Mouse (Mus musculus) liver, embryonic 12.5 days (tissue): ENCODE data around the gene Ovch2. TPM values are rescaled to one million over a fixed set of nuclear protein-coding genes. Genes with fewer than 3 reads are reported as not detected.
"Not testable (repeated sequence)": the region's sequence is repeated elsewhere in the genome, so short reads cannot be mapped to it uniquely, and the experiment has no call there.

Source experiments
- ATAC-seq: fragments of 200-750 bp; cut with Nextera tagmentation; 2 replicates; pipeline ENCODE4 v1.8.0; 2017; ENCODE audit warnings: moderate number of reproducible peaks, mild to moderate bottlenecking, moderate library complexity
- H3K27ac ChIP-seq: fragments of 300-500 bp; sonication (generic); 2 replicates; pipeline ENCODE4 v1.5.1; 2016; ENCODE audit warnings: mild to moderate bottlenecking
- H3K27me3 ChIP-seq: fragments of 300-500 bp; sonication (generic); replicated peaks from 2 replicates; pipeline ENCODE4 v1.6.1; 2016; ENCODE audit warnings: mild to moderate bottlenecking, moderate library complexity
- H3K36me3 ChIP-seq: fragments of 300-500 bp; sonication (generic); 2 replicates; pipeline ENCODE4 v1.6.1; 2016; ENCODE audit warnings: mild to moderate bottlenecking, moderate library complexity
- H3K4me1 ChIP-seq: fragments of 300-500 bp; sonication (generic); 2 replicates; pipeline ENCODE4 v1.6.1; 2016
- H3K4me2 ChIP-seq: fragments of 300-500 bp; sonication (generic); 2 replicates; pipeline ENCODE4 v1.6.1; 2016; ENCODE audit warnings: mild to moderate bottlenecking, moderate library complexity
- H3K4me3 ChIP-seq: fragments of 300-500 bp; sonication (generic); 2 replicates; pipeline ENCODE4 v1.5.1; 2016; ENCODE audit warnings: mild to moderate bottlenecking, moderate library complexity
- H3K9ac ChIP-seq: fragments of 300-500 bp; sonication (generic); 2 replicates; pipeline ENCODE4 v1.6.1; 2016; ENCODE audit warnings: mild to moderate bottlenecking, moderate library complexity
- H3K9me3 ChIP-seq: fragments of 300-500 bp; sonication (generic); replicated peaks from 2 replicates; pipeline ENCODE4 v1.6.1; 2016; ENCODE audit warnings: mild to moderate bottlenecking, moderate library complexity
- WGBS: fragments of 180-500 bp; shearing (Covaris S2); methylation state at CpG from one replicate; pipeline ENCODE4 v1.1.7; 2016; ENCODE audit not compliant: insufficient replicate concordance; 5-methylcytosine and 5-hydroxymethylcytosine counted together
- polyA plus RNA-seq: library from polyadenylated mRNA; unstranded; fragments of >200 nt; fragmentation: Nextera tagmentation; extraction: Ambion mirVana; gene quantifications from 2 replicates; pipeline ENCODE4 v1.2.1, GENCODE M21; 2016

Ovch2 gene
- polyA plus RNA-seq = not detected in 2 replicates

DNA sequence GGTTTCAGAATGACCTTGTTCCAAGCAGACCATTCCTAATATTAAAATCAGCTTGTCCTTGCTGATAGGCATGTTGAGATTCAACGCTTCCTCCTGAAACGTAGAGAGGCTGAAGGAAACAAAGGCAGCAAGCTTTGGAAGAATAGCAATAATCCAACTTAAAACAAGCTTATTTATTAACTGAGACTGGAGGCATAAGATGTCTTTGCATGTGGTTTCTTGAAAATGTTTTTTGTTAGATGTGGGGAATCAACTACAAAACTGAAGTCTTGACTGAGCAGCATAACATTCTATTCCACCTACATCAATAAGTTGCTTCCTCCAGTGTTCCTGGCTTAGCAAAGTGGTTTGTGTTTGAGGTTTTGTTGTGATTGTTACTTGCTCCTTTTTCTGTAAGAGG is at the start of gene Ovch2:
Gene Ovch2, minus strand, starts transcription at position 101 of the 400 bp plus-strand sequence.
- ATAC-seq = no peak
- no peaks in the 10 kb centered on the region for H3K36me3 ChIP-seq
- no peak within 1 kb of the TSS for H3K4me3 ChIP-seq
- no peak within 1 kb of the TSS for H3K9ac ChIP-seq
- H3K27ac ChIP-seq = no peak within 1 kb of the TSS
- H3K4me2 ChIP-seq = no peak within 1 kb of the TSS
- WGBS = 74% methylated on average over 2 of the region's 2 CpGs
- no peaks in the 10 kb centered on the region for H3K9me3 ChIP-seq
- no peaks in the 10 kb centered on the region for H3K27me3 ChIP-seq
- H3K4me1 ChIP-seq = no peaks in the 10 kb centered on the region

DNA sequence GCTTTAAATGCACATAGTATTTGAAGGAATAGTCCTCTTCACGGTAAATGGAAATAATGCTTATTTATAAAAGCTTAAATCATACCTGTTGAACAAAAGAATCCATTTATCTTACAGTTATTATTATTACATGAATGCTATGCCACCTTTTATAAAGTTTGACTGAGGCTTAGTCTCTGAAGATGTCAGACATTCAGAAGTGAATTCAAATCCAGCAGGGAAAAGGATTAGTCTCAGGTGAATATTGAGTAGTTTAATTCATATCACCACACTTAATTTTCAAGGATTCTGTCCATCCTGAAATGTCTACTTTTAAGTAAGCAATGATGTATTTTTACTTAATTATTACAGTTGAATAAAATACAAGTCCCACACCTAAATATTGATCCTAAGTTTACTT is 46.4 kb upstream of the Ovch2 start, which contains the start of gene Olfr470:
Gene Olfr470, minus strand, starts transcription at position 101 of the 400 bp plus-strand sequence.
- not testable (repeated sequence) for H3K9ac ChIP-seq, H3K4me2 ChIP-seq, H3K36me3 ChIP-seq, ATAC-seq, H3K4me1 ChIP-seq, H3K9me3 ChIP-seq, H3K4me3 ChIP-seq, H3K27me3 ChIP-seq, H3K27ac ChIP-seq
- 58% methylated on average over 1 of the region's 1 CpGs for WGBS

DNA sequence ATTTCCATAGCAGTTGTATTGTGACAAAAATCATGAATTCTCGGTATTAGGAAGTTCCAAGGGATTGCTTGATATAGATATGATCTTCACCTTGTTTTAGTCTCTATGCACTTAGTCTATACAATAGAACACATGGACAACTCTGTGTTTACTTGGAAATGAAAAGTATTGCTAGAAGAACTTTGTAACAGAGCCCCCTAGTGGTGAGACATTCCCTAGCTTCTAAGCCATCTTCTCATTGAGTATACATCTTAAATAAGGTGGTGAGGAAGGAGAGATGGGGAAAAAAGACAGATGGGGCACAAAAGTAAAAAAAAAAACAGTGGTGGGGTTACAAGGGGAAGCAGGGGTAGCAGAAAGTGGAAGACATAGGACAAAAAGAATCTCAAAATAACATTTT is 40.7 kb upstream of the Ovch2 start:
- H3K4me1 ChIP-seq = no peaks in the 10 kb centered on the region
- ATAC-seq = no peak
- no peak overlapping the region for H3K4me2 ChIP-seq
- H3K27me3 ChIP-seq = no peaks in the 10 kb centered on the region
- no peaks in the 10 kb centered on the region for H3K9me3 ChIP-seq
- H3K4me3 ChIP-seq = no peak overlapping the region
- H3K27ac ChIP-seq = no peak overlapping the region
- no peak overlapping the region for H3K9ac ChIP-seq
- WGBS = 66% methylated on average over 1 of the region's 1 CpGs
- H3K36me3 ChIP-seq = no peaks in the 10 kb centered on the region

DNA sequence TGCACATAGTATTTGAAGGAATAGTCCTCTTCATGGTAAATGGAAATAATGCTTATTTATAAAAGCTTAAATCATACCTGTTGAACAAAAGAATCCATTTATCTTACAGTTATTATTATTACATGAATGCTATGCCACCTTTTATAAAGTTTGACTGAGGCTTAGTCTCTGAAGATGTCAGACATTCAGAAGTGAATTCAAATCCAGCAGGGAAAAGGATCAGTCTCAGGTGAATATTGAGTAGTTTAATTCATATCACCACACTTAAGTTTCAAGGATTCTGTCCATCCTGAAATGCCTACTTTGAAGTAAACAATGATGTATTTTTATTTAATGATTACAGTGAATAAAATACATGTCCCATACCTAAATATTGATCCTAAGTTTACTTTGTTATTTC is 24.4 kb upstream of the Ovch2 start, which contains the start of gene Olfr469:
Gene Olfr469, minus strand, starts transcription at position 101 of the 400 bp plus-strand sequence.
- not testable (repeated sequence) for H3K9ac ChIP-seq, H3K27me3 ChIP-seq, H3K4me3 ChIP-seq, H3K4me2 ChIP-seq, H3K27ac ChIP-seq, H3K36me3 ChIP-seq, H3K4me1 ChIP-seq, H3K9me3 ChIP-seq, ATAC-seq

DNA sequence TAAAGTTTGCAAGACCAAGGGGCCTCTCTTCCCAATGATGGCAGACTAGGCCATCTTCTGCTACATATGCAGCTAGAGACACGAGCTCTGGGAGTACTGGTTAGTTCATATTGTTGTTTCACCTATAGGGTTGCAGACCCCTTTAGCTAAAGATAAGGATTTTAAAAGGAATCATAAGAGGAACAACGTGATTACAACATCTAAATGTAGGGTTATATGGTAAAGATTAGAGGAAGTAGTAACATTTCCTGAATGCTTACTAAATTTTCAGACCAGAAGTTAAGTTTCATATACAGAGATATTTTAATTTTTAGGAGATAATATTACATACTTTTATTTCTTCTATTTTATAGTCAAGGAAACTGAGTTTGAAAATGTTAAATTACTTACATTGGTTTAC is 22.9 kb upstream of the Ovch2 start:
- not testable (repeated sequence) for ATAC-seq, H3K9ac ChIP-seq, H3K27ac ChIP-seq, H3K9me3 ChIP-seq, H3K4me2 ChIP-seq, H3K4me3 ChIP-seq, H3K27me3 ChIP-seq, H3K4me1 ChIP-seq, H3K36me3 ChIP-seq
- 25% methylated on average over 2 of the region's 2 CpGs for WGBS

DNA sequence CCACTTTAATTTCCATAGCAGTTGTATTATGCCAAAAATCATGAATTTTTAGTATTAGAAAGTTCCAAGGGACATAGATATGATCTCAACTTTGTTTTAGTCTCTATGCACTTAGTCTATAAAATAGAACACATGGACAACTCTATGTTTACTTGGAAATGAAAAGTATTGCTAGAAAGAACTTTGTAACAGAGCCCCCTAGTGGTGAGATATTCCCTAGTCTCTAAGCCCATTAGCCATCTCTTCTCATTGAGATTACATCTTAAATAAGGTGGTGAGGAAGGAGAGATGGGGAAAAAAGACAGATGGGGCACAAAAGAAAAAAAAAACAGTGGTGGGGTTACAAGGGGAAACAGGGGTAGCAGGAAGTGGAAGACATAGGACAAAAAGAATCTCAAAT is 18.4 kb upstream of the Ovch2 start:
- H3K27me3 ChIP-seq = no peaks in the 10 kb centered on the region
- no peaks in the 10 kb centered on the region for H3K36me3 ChIP-seq
- H3K4me2 ChIP-seq = no peak overlapping the region
- no peak for ATAC-seq
- no peak overlapping the region for H3K9ac ChIP-seq
- no peak overlapping the region for H3K4me3 ChIP-seq
- no peak overlapping the region for H3K27ac ChIP-seq
- H3K9me3 ChIP-seq = no peaks in the 10 kb centered on the region
- no peaks in the 10 kb centered on the region for H3K4me1 ChIP-seq

DNA sequence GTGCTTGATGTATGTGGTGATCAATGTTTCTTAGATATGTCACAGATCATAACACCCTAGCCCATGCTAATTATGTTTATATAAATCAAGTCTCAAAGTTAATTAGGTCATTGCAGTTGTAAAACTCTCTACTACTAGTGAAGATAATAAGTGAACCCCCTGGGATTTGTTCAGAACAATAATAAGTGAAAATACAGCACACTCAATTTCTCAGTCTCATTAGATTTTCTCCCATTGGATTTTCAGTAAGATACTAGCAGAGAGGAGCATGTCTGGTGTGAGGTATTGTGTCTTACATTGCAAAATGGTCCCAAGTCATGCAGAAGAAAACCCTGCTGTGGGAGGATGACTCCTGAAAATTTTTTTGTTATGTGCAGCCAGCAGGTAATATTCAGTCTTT is 11.0 kb upstream of the Ovch2 start, which contains the start of gene Olfr467:
Gene Olfr467, plus strand, starts transcription at position 301 of the 400 bp plus-strand sequence.
- Histone ChIP-seq H3K4me3 (no peak within 1 kb of the TSS), H3K9me3 (no peaks in the 10 kb centered on the region), H3K4me1 (no peaks in the 10 kb centered on the region), H3K36me3 (no peaks in the 10 kb centered on the region), H3K4me2 (no peak within 1 kb of the TSS), H3K27ac (no peak within 1 kb of the TSS), H3K27me3 (no peaks in the 10 kb centered on the region), H3K9ac (no peak within 1 kb of the TSS)
- ATAC-seq = no peak

DNA sequence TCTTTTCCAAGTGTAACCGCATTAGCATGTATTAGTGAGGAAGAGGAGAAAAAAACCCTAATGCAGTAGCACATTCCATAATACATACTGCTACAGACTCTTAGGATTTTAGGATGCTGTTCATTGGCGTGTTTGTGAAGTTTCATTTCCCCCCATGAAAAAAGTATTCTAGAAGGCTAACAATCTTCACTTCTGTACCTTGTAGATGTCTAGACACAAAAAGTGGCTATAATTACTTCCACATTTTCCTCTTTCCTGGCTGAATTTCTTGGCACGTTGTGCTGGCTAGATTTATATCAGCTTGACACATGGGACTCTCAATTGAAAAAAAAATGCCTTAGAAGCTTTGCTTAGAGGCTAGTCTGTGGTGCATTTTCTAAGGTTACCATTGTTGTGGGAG is 1.1 kb upstream of the Ovch2 start:
- Histone ChIP-seq H3K9me3 (no peaks in the 10 kb centered on the region), H3K36me3 (no peaks in the 10 kb centered on the region), H3K4me3 (no peak overlapping the region), H3K4me2 (no peak overlapping the region), H3K27me3 (no peaks in the 10 kb centered on the region), H3K27ac (no peak overlapping the region), H3K9ac (no peak overlapping the region), H3K4me1 (no peaks in the 10 kb centered on the region)
- 55% methylated on average over 3 of the region's 3 CpGs for WGBS
- no peak for ATAC-seq

DNA sequence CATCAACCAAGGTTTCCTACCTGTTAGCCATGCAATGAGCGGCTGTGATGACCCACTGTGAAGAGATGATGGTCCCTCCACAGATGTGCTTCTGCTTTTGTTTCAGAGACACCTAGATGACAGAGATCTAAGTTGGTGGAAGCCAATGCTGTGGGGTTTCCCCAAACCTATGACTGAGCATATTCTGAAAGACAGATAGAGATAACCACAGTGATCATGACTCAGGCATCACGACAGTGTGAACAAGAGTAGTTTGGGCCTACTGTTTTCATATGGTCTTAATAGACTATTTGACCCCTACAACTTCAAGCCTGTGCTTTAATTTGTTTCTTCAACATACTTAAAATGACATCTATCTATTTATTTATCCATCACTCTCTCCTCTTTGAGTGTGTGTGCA is 4.5 kb downstream of the Ovch2 start:
- no peak overlapping the region for H3K9ac ChIP-seq
- H3K36me3 ChIP-seq = no peaks in the 10 kb centered on the region
- H3K27ac ChIP-seq = no peak overlapping the region
- H3K4me1 ChIP-seq = no peaks in the 10 kb centered on the region
- no peaks in the 10 kb centered on the region for H3K9me3 ChIP-seq
- H3K4me2 ChIP-seq = no peak overlapping the region
- no peak overlapping the region for H3K4me3 ChIP-seq
- H3K27me3 ChIP-seq = no peaks in the 10 kb centered on the region
- WGBS = 54% methylated on average over 2 of the region's 2 CpGs
- ATAC-seq = no peak

DNA sequence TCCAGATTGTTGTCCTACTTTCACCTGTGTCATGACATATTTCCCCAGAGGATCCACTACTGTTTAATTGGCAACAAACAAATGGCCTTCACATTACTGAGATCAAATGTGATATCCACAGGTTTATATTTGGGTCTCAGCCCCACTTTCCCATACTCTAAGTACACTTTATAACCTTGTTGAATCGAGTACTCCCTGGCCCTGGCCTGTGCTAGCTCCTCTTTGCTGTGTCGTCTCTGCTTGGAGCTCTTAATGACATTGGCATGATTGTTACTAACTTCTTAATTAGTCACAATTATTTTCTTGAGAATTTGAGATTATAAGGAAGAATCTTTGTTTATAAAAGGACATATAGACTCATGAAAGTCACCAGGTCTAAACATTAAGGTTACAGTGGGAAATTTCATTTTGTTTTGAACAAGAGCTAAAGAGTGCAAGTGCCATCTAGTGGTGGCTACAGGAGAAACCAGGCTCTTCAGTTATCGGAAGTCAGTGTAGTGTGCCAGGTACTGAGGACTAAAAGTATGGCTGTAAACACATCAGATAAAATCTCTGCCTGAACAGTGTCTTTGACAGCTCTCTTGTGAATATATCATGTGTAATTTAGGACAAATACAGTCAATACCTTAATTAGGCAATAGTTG is 12.9 kb downstream of the Ovch2 start:
- Histone ChIP-seq H3K27ac (no peak overlapping the region), H3K9ac (no peak overlapping the region), H3K36me3 (no peaks in the 10 kb centered on the region), H3K9me3 (no peaks in the 10 kb centered on the region), H3K27me3 (no peaks in the 10 kb centered on the region), H3K4me1 (no peaks in the 10 kb centered on the region), H3K4me2 (no peak overlapping the region), H3K4me3 (no peak overlapping the region)
- no peak for ATAC-seq
- WGBS = 39% methylated on average over 3 of the region's 3 CpGs

DNA sequence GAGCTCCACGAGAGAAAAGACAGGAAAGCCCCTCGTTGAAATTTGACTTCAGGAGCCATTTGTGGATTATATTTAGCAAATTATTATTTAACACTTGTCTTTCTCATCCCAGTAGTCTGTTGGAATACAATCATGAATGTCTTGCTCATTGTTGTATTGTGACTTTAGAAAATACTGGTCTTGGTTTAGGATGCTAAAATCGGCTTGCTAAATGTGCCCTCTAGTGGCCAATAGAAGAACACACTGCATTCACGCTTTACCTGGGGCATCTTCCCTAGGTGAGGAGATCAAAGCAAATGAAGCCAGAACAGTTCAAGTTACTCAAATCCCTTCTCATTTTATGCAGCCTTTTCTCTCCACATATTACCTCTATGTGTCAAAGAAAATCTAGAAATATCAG is 21.4 kb downstream of the Ovch2 start:
- no peak overlapping the region for H3K27ac ChIP-seq
- H3K4me3 ChIP-seq = no peak overlapping the region
- no peaks in the 10 kb centered on the region for H3K4me1 ChIP-seq
- H3K9ac ChIP-seq = no peak overlapping the region
- 33% methylated on average over 4 of the region's 4 CpGs for WGBS
- H3K9me3 ChIP-seq = no peaks in the 10 kb centered on the region
- H3K36me3 ChIP-seq = no peaks in the 10 kb centered on the region
- no peaks in the 10 kb centered on the region for H3K27me3 ChIP-seq
- H3K4me2 ChIP-seq = no peak overlapping the region
- ATAC-seq = no peak

DNA sequence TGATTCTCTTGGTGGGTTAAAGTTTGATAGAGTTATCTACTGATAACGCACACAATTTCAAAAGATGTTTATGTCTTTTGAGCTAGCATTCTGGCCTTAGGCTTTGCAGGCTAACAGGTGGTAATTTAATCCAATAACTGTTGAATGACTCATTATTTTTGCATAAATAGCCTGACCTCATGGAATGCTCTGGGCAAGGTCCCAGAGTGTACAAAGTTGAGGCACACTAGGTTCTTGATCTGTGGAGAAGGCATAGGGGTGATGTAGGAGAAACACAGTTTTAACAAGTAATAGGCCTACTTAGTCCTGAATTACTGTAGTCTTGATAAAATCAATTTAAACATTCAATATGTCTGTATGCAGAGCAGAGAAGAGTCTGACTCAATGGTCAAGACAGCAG is 22.8 kb downstream of the Ovch2 start:
- Histone ChIP-seq H3K9me3 (no peaks in the 10 kb centered on the region), H3K4me2 (no peak overlapping the region), H3K4me1 (no peaks in the 10 kb centered on the region), H3K9ac (no peak overlapping the region), H3K36me3 (no peaks in the 10 kb centered on the region), H3K27me3 (no peaks in the 10 kb centered on the region), H3K4me3 (no peak overlapping the region), H3K27ac (no peak overlapping the region)
- WGBS = 59% methylated on average over 1 of the region's 1 CpGs
- no peak for ATAC-seq

DNA sequence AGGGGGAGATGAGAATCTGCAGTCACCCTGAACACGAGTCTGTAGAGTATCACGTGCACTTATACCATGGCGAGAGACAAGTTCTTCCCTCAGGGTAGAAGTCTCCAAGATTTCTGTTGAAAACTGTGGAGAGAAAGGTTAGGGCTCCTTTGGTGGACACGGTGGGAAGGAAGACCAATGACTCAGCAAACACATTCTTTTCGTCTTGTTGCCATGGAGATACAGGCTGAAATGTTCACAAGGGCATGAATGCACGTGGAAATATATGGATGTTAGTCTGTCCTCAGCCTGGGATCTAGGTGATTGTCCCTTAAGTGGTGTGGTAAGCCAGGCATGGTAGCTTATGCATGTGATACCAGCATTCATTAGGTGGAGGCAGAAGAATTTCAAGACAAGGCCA is 30.2 kb downstream of the Ovch2 start:
- no peaks in the 10 kb centered on the region for H3K9me3 ChIP-seq
- 54% methylated on average over 6 of the region's 6 CpGs for WGBS
- no peak overlapping the region for H3K4me3 ChIP-seq
- H3K27ac ChIP-seq = no peak overlapping the region
- no peak overlapping the region for H3K9ac ChIP-seq
- ATAC-seq = no peak
- no peaks in the 10 kb centered on the region for H3K4me1 ChIP-seq
- no peak overlapping the region for H3K4me2 ChIP-seq
- no peaks in the 10 kb centered on the region for H3K27me3 ChIP-seq
- no peaks in the 10 kb centered on the region for H3K36me3 ChIP-seq
